Mouse (Mus musculus) MEL (cell line): ENCODE measurements around the gene Endou. TPM values are rescaled to one million over a fixed set of nuclear protein-coding genes. Genes with fewer than 3 reads are reported as not detected.
A peak's percentile ranks its signal among the peaks of the same experiment; 100 is the strongest.

Experiments used
- DNase-seq: peaks from one replicate; pipeline ENCODE4 v3.0.0; 2011; ENCODE audit warnings: low read depth, low spot score
- H3K27ac ChIP-seq: 2 replicates; pipeline ENCODE4 v1.5.1; 2012; ENCODE audit warnings: low read depth, mild to moderate bottlenecking, control low read depth, low read length, moderate library complexity; ENCODE audit not compliant: control insufficient read depth
- H3K27me3 ChIP-seq, 2 experiments: fragments of 150-350 bp in 1 of 2; sonication (generic) in 1 of 2; 2 replicates each; pipeline ENCODE4 v1.6.1; 2012; ENCODE audit warnings: low read length in 2 of 2, mild to moderate bottlenecking in 2 of 2, improper control_type of control experiment in 1 of 2, moderate library complexity in 1 of 2; ENCODE audit not compliant: insufficient read depth in 2 of 2, control insufficient read depth in 1 of 2
- H3K36me3 ChIP-seq, 2 experiments: 2 replicates each; pipeline ENCODE4 v1.6.1; 2012 to 2014; ENCODE audit warnings: low read length in 2 of 2, improper control_type of control experiment in 1 of 2, inconsistent platforms in 1 of 2, mild to moderate bottlenecking in 1 of 2; ENCODE audit not compliant: insufficient read depth in 2 of 2, control insufficient read depth in 1 of 2
- H3K4me1 ChIP-seq, 2 experiments: fragments of 150-350 bp in 1 of 2; sonication (generic) in 1 of 2; 2 replicates each; pipeline ENCODE4 v1.6.1; 2012; ENCODE audit warnings: low read length in 2 of 2, improper control_type of control experiment in 1 of 2, mild to moderate bottlenecking in 1 of 2; ENCODE audit not compliant: insufficient read depth in 2 of 2, control insufficient read depth in 1 of 2
- H3K4me3 ChIP-seq, 2 experiments: fragments of 150-350 bp in 1 of 2; sonication (generic) in 1 of 2; 2 replicates each; pipeline ENCODE4 v1.5.1; 2012; ENCODE audit warnings: low read depth in 2 of 2, low read length in 2 of 2, mild to moderate bottlenecking in 2 of 2, moderate library complexity in 2 of 2, control low read depth in 1 of 2, improper control_type of control experiment in 1 of 2; ENCODE audit not compliant: control insufficient read depth in 1 of 2, insufficient read depth in 1 of 2
- H3K79me2 ChIP-seq: 2 replicates; pipeline ENCODE4 v1.6.1; 2012; ENCODE audit warnings: mild to moderate bottlenecking, low read length, moderate library complexity; ENCODE audit not compliant: control insufficient read depth, poor library complexity, insufficient read depth
- H3K9ac ChIP-seq: 2 replicates; pipeline ENCODE4 v1.6.1; 2012; ENCODE audit warnings: low read depth, mild to moderate bottlenecking, control low read depth, low read length, moderate library complexity; ENCODE audit not compliant: control insufficient read depth, poor library complexity, severe bottlenecking
- H3K9me3 ChIP-seq: fragments of 150-350 bp; sonication (generic); replicated peaks from 2 replicates; pipeline ENCODE4 v1.6.1; 2012; ENCODE audit warnings: mild to moderate bottlenecking, low read length, improper control_type of control experiment, moderate library complexity; ENCODE audit not compliant: insufficient read depth
- CHD2 ChIP-seq: IDR thresholded peaks from 2 replicates; pipeline ENCODE4 v1.6.1; 2011; ENCODE audit warnings: low read length, improper control_type of control experiment
- CTCF ChIP-seq, 3 experiments: IDR thresholded peaks in 2 of 3; conservative IDR thresholded peaks in 1 of 3; 2 replicates each; pipeline ENCODE4 v1.5.1; 2011 to 2012; ENCODE audit warnings: low read length in 3 of 3, low read depth in 2 of 3, mild to moderate bottlenecking in 2 of 3, improper control_type of control experiment in 1 of 3, inconsistent platforms in 1 of 3, mixed read lengths in 1 of 3, moderate library complexity in 1 of 3; ENCODE audit not compliant: control insufficient read depth in 1 of 3, insufficient read depth in 1 of 3, poor library complexity in 1 of 3, severe bottlenecking in 1 of 3
- ELF1 ChIP-seq: IDR thresholded peaks from 2 replicates; pipeline ENCODE4 v1.6.1; 2014; ENCODE audit warnings: low read depth, mild to moderate bottlenecking, inconsistent platforms, low read length, improper control_type of control experiment, moderate library complexity
- GABPA ChIP-seq: IDR thresholded peaks from 2 replicates; pipeline ENCODE4 v1.6.1; 2012; ENCODE audit warnings: low read depth, mild to moderate bottlenecking, inconsistent platforms, low read length, improper control_type of control experiment, moderate library complexity
- KAT2A ChIP-seq: conservative IDR thresholded peaks from 2 replicates; pipeline ENCODE4 v1.6.1; 2012; ENCODE audit warnings: low read depth, low read length, improper control_type of control experiment, inconsistent platforms
- MAX ChIP-seq: IDR thresholded peaks from 2 replicates; pipeline ENCODE4 v1.6.1; 2011; ENCODE audit warnings: low read length, improper control_type of control experiment
- MAZ ChIP-seq: IDR thresholded peaks from 2 replicates; pipeline ENCODE4 v1.6.1; 2012; ENCODE audit warnings: low read depth, mild to moderate bottlenecking, inconsistent platforms, low read length, improper control_type of control experiment
- NELFE ChIP-seq: IDR thresholded peaks from 2 replicates; pipeline ENCODE4 v1.6.1; 2011; ENCODE audit warnings: low read depth, low read length, improper control_type of control experiment
- POLR2AphosphoS2 ChIP-seq: IDR thresholded peaks from 2 replicates; pipeline ENCODE4 v1.6.1; 2011; ENCODE audit warnings: low read length, improper control_type of control experiment
- POLR2AphosphoS5 ChIP-seq: IDR thresholded peaks from 2 replicates; pipeline ENCODE4 v1.6.1; 2012; ENCODE audit warnings: low read depth, borderline replicate concordance, mild to moderate bottlenecking, inconsistent platforms, low read length, moderate library complexity, mixed read lengths
- RAD21 ChIP-seq: IDR thresholded peaks from 2 replicates; pipeline ENCODE4 v1.6.1; 2011; ENCODE audit warnings: mild to moderate bottlenecking, low read depth, low read length, improper control_type of control experiment
- SIN3A ChIP-seq: IDR thresholded peaks from 2 replicates; pipeline ENCODE4 v1.6.1; 2012; ENCODE audit warnings: low read length, improper control_type of control experiment, inconsistent platforms
- SMC3 ChIP-seq: IDR thresholded peaks from 2 replicates; pipeline ENCODE4 v1.6.1; 2011; ENCODE audit warnings: low read depth, low read length, improper control_type of control experiment
- TBP ChIP-seq: IDR thresholded peaks from 2 replicates; pipeline ENCODE4 v1.8.0; 2011; ENCODE audit warnings: low read depth, low read length, improper control_type of control experiment
- UBTF ChIP-seq: IDR thresholded peaks from 2 replicates; pipeline ENCODE4 v1.6.1; 2012; ENCODE audit warnings: low read depth, mild to moderate bottlenecking, inconsistent platforms, low read length, improper control_type of control experiment, moderate library complexity, borderline replicate concordance; ENCODE audit not compliant: insufficient read depth
- USF1 ChIP-seq: IDR thresholded peaks from 2 replicates; pipeline ENCODE4 v1.6.1; 2014; ENCODE audit warnings: low read depth, mild to moderate bottlenecking, inconsistent platforms, low read length, improper control_type of control experiment, moderate library complexity
- ZC3H11A ChIP-seq: IDR thresholded peaks from 2 replicates; pipeline ENCODE4 v1.6.1; 2012; ENCODE audit warnings: low read depth, mild to moderate bottlenecking, inconsistent platforms, low read length, improper control_type of control experiment
- ZMIZ1 ChIP-seq: IDR thresholded peaks from 2 replicates; pipeline ENCODE4 v1.6.1; 2012; ENCODE audit warnings: low read depth, mild to moderate bottlenecking, inconsistent platforms, low read length, improper control_type of control experiment, moderate library complexity
- polyA plus RNA-seq, 2 experiments: library from polyadenylated mRNA; stranded (reverse) in 1 of 2; unstranded in 1 of 2; fragments of >175 nt in 1 of 2; fragments of >200 nt in 1 of 2; gene quantifications; 2 replicates each; pipeline versions ENCODE4 v1.2.1 to v1.2.4; 2012; ENCODE audit warnings: low replicate concordance in 2 of 2, low read depth in 1 of 2; ENCODE audit not compliant: insufficient read length in 2 of 2, insufficient read depth in 1 of 2, missing spikeins in 1 of 2
- total RNA-seq: library from RNA; depleted of rRNA; stranded (reverse); fragments of 300-350 nt; gene quantifications from 2 replicates; pipeline ENCODE4 v1.2.3, GENCODE M21; 2012

Gene Endou
- total and polyA plus RNA-seq, 3 experiments: 0.08 to 0.10 TPM; not detected in 1

DNA sequence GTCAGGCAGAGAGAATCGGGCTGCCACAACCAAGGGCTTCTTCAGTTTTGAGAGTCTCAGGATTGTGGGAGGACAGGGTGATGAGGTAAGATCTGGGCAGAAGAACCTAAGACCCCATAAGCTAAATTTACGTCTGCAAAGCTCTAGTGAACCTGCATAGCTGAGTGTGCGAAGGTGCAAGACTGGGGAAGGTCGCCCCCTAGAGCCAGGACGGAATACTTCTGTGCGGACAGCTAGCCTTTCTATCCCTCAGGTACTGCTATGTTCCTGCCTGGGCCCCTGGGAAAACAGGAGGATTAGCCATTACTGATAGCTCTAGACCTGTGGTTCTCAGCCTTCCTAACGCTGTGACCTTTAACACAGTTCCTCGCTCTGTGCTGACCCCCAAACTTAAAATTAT lies 45.4 kb upstream of the Endou start:
- DNase-seq: peak; percentile 86
- H3K27ac ChIP-seq: no peak overlapping the region
- H3K36me3 ChIP-seq: no peaks in the 10 kb centered on the region
- TF ChIP-seq TBP: no peak
- TF ChIP-seq POLR2AphosphoS2: no peak
- peak; percentile 91 for TF ChIP-seq RAD21
- peak; percentile 22; the same call in 1 of the 2 replicates for TF ChIP-seq ELF1
- TF ChIP-seq SMC3: peak; percentile 95
- no peak for TF ChIP-seq MAX
- peak; percentile 97 to 99 (median 98) for TF ChIP-seq CTCF (IDR thresholded peaks at IDR 0.05 in 2 of 3, conservative IDR thresholded peaks at IDR 0.05 in 1 of 3; ENCODE audit: control insufficient read depth in 1 of 3, insufficient read depth in 1 of 3, low read depth in 2 of 3, low read length in 3 of 3, poor library complexity in 1 of 3, severe bottlenecking in 1 of 3)
- no peak for TF ChIP-seq CHD2
- TF ChIP-seq SIN3A: no peak; the same call in 1 of the 2 replicates
- TF ChIP-seq KAT2A: no peak
- no peak for TF ChIP-seq USF1
- no peak for TF ChIP-seq GABPA
- TF ChIP-seq ZC3H11A: peak; percentile 92
- TF ChIP-seq NELFE: no peak
- no peak for TF ChIP-seq MAZ
- TF ChIP-seq POLR2AphosphoS5: no peak
- H3K4me1 ChIP-seq: no peaks in the 10 kb centered on the region
- peaks cover 0 to 4% of the 10 kb centered on the region in 2 experiments for H3K27me3 ChIP-seq
- H3K9me3 ChIP-seq: no peaks in the 10 kb centered on the region
- H3K9ac ChIP-seq: no peak overlapping the region
- H3K4me3 ChIP-seq: no peak overlapping the region
- no peaks in the 10 kb centered on the region for H3K79me2 ChIP-seq

- Histone ChIP-seq H3K79me2 (no peaks in the 10 kb centered on the region), H3K9me3 (no peaks in the 10 kb centered on the region), H3K4me1 (no peaks in the 10 kb centered on the region), H3K27me3 (peaks cover 16 to 19% of the 10 kb centered on the region in 2 experiments), H3K27ac (no peak overlapping the region), H3K9ac (no peak overlapping the region), H3K4me3 (no peak overlapping the region), H3K36me3 (no peaks in the 10 kb centered on the region)
- no peak for DNase-seq
- no peak for TF ChIP-seq ZMIZ1
- no peak for TF ChIP-seq POLR2AphosphoS5
- TF ChIP-seq GABPA: no peak
- no peak for TF ChIP-seq UBTF
- no peak for TF ChIP-seq SIN3A
These were observed 42.8 kb upstream of the Endou start for GRCm38 (mm10) chr15:97773961-97774370.
